Mouse (Mus musculus): ENCODE data around the gene Gm21903. TPM values are rescaled to one million over a fixed set of nuclear protein-coding genes. Genes with fewer than 3 reads are reported as not detected.
"Not testable (repeated sequence)": the region's sequence is repeated elsewhere in the genome, so short reads cannot be mapped to it uniquely, and the experiment has no call there.

Gene Gm21903
- not detected in 2 replicates for polyA plus RNA-seq (2012; rRNA removed)

GRCm38 (mm10) chr17:39043241-39043640 lies at the start of gene Gm21903:
Gm21903 (minus strand) TSS chr17:39043341.
- no peak for TF ChIP-seq CTCF (IDR thresholded peaks at IDR 0.05; ENCODE audit: borderline replicate concordance, extremely low read depth, insufficient read depth, insufficient read length)
- DNase-seq (ENCODE audit: low read depth): no peak

- TF ChIP-seq CTCF (IDR thresholded peaks at IDR 0.05; ENCODE audit: borderline replicate concordance, extremely low read depth, insufficient read depth, insufficient read length) (no peak), POLR2A (IDR thresholded peaks at IDR 0.05; ENCODE audit: borderline replicate concordance, extremely low read depth, insufficient read depth, insufficient read length, poor library complexity, severe bottlenecking) (no peak)
- no peak for DNase-seq (ENCODE audit: low read depth)
These were observed 33.8 kb upstream of the Gm21903 start, which contains the start of gene Esp23 for GRCm38 (mm10) chr17:39076937-39077336. Esp23 (minus strand) TSS chr17:39077037.

GRCm38 (mm10) chr17:39063641-39064040 lies 20.5 kb upstream of the Gm21903 start:
- TF ChIP-seq POLR2A (IDR thresholded peaks at IDR 0.05; ENCODE audit: borderline replicate concordance, extremely low read depth, insufficient read depth, insufficient read length, poor library complexity, severe bottlenecking) (no peak), CTCF (IDR thresholded peaks at IDR 0.05; ENCODE audit: borderline replicate concordance, extremely low read depth, insufficient read depth, insufficient read length) (no peak)
- no peak for DNase-seq (ENCODE audit: low read depth)

GRCm38 (mm10) chr17:39036395-39036794 lies 6.7 kb downstream of the Gm21903 start, which contains the start of gene Esp24:
Esp24 (plus strand) TSS chr17:39036695.
- DNase-seq (ENCODE audit: low read depth): not testable (repeated sequence)

GRCm38 (mm10) chr17:39017184-39017583 lies 26.0 kb downstream of the Gm21903 start:
- TF ChIP-seq POLR2A (IDR thresholded peaks at IDR 0.05; ENCODE audit: borderline replicate concordance, extremely low read depth, insufficient read depth, insufficient read length, poor library complexity, severe bottlenecking): no peak
- no peak for TF ChIP-seq CTCF (IDR thresholded peaks at IDR 0.05; ENCODE audit: borderline replicate concordance, extremely low read depth, insufficient read depth, insufficient read length)
- DNase-seq (ENCODE audit: low read depth): peak; percentile 23

GRCm38 (mm10) chr17:39010675-39011638 lies 32.2 kb downstream of the Gm21903 start:
- DNase-seq (ENCODE audit: low read depth): peak; percentile 18
- TF ChIP-seq POLR2A (IDR thresholded peaks at IDR 0.05; ENCODE audit: borderline replicate concordance, extremely low read depth, insufficient read depth, insufficient read length, poor library complexity, severe bottlenecking) (no peak), CTCF (IDR thresholded peaks at IDR 0.05; ENCODE audit: borderline replicate concordance, extremely low read depth, insufficient read depth, insufficient read length) (no peak)

- no peak for DNase-seq (ENCODE audit: low read depth)
- no peak for TF ChIP-seq POLR2A (IDR thresholded peaks at IDR 0.05; ENCODE audit: borderline replicate concordance, extremely low read depth, insufficient read depth, insufficient read length, poor library complexity, severe bottlenecking)
- TF ChIP-seq CTCF (IDR thresholded peaks at IDR 0.05; ENCODE audit: borderline replicate concordance, extremely low read depth, insufficient read depth, insufficient read length): no peak
These were observed 33.3 kb downstream of the Gm21903 start for GRCm38 (mm10) chr17:39009846-39010245.

Other genes with a start within 250 kb of the Gm21903 start
- not detected in 2 replicates for gene Esp24, start 6.6 kb downstream of the Gm21903 start, polyA plus RNA-seq (2012; rRNA removed)
- not detected in 2 replicates for gene Esp23, start 33.7 kb upstream of the Gm21903 start, polyA plus RNA-seq (2012; rRNA removed)
- gene Esp22, start 52.0 kb upstream of the Gm21903 start, polyA plus RNA-seq (2012; rRNA removed): not detected in 2 replicates

All from brain, embryonic 14.5 days (tissue).